Mouse (Mus musculus) frontal cortex, adult 2 months (tissue): ENCODE results near the gene Map7. TPM values are rescaled to one million over a fixed set of nuclear protein-coding genes. Genes with fewer than 3 reads are reported as not detected.

Experiments used
- DNase-seq, 2 experiments: peaks; one replicate each; pipeline ENCODE4 v3.0.0; 2022; ENCODE audit warnings: low spot score in 1 of 2; ENCODE audit errors: extremely low spot score in 1 of 2
- polyA plus RNA-seq: library from polyadenylated mRNA; depleted of rRNA; stranded (reverse); fragments of >200 nt; gene quantifications from 2 replicates; pipeline ENCODE4 v1.2.3, GENCODE M21; 2012

The Map7 gene
- polyA plus RNA-seq, 1 experiment, result 73.5 TPM

- DNase-seq, result no peak
These were observed 33.6 kb downstream of the Map7 start for GRCm38 (mm10) chr10:20181680-20182399.

- no peak for DNase-seq
These were observed 36.1 kb downstream of the Map7 start for GRCm38 (mm10) chr10:20184326-20184725.

- no peak for DNase-seq
These were observed 37.0 kb downstream of the Map7 start for GRCm38 (mm10) chr10:20185264-20185663.

GRCm38 (mm10) chr10:20185806-20186205 lies 37.5 kb downstream of the Map7 start:
- DNase-seq, result no peak

DNA sequence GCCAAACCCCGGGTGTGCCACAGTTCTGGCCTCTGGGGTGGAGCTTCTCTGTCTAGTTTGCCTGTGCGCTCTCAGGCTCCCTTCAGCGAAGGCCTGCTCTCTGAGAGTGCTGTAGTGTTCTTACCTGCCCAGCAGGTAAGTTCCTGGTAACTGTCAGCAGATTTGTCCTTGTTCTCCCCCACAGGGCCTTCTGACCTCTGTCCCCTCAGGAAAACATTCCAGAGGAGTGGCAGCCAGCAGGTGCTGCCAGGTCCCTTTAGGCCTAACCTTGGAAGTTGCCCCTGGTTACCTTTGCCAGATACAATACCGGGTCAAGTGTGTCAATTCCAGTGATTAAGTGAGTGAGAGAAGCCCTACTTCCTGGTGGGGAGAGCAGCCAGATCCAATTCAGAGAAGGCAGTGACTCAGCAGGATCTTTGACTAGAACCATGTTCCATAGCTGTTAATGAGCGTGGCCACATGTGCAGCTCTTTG lies 38.6 kb downstream of the Map7 start:
- no peak for DNase-seq

- no peak for DNase-seq
These were observed 42.0 kb downstream of the Map7 start for GRCm38 (mm10) chr10:20190139-20190747.

GRCm38 (mm10) chr10:20194847-20195540 lies 46.7 kb downstream of the Map7 start:
- no peak for DNase-seq

- DNase-seq, result no peak
These were observed 48.8 kb downstream of the Map7 start for GRCm38 (mm10) chr10:20197039-20197438.

DNA sequence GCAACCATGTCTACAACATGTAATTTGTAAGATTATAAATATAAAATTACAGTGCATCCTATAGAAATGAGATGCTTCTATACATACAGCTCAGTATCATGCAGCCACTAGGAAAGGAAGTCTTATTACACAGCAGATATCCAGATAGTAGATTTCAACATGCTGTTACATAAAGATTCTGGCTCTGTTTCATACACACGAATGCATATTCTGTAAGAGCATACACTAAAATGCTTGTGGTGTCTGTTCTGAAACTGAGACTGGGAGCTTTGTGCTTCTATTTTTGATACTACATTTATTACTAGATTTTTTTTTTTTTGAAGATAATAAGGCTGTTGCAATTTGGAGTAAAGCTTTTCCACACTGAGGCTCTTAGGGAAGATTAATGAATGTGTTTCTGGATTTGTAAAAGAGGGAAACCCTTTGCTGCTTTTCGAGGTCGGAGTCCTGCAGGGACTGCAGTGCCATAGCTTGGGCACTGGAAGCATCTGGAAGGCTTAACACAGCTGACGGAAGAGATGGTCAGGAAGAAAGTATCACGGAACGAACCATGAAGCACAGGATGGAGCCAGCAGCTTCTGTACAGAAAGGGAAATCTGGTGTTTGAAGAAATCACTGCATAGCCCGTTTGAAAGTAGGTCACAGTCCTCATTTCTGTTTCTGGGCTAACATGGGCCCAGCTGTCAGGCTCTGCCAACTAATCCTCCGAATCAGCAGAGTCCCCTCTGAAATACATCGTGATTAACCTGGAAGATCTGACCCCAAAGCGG lies 50.9 kb downstream of the Map7 start:
- DNase-seq, result peak in 1 of 2 experiments; percentile 47

GRCm38 (mm10) chr10:20201236-20201635 lies 53.0 kb downstream of the Map7 start:
- no peak for DNase-seq

- DNase-seq, result no peak
These were observed 53.9 kb downstream of the Map7 start for GRCm38 (mm10) chr10:20202171-20202570.

- DNase-seq, result no peak
These were observed 54.5 kb downstream of the Map7 start for GRCm38 (mm10) chr10:20202818-20203217.

DNA sequence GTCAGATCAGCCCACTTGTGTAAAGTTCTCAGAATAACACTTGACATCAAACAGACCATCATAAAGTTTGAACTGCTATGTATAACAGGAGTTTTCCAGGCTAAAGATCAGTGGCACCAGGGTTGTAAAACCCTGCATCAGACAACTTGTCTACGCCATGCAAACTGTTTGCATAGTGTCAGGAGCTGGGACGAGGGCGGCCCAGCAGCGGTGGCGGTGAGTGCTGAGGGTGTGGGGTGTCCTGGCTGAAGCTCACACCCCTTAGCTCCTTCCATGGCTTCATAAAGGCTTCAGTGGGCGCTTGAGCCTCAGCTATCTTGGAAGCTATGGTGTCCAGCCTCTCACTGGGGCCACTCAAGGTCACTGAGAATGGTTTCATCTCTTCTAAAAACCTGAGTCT lies 55.2 kb downstream of the Map7 start:
- no peak for DNase-seq

GRCm38 (mm10) chr10:20204696-20205431 lies 56.6 kb downstream of the Map7 start:
- DNase-seq, result no peak

DNA sequence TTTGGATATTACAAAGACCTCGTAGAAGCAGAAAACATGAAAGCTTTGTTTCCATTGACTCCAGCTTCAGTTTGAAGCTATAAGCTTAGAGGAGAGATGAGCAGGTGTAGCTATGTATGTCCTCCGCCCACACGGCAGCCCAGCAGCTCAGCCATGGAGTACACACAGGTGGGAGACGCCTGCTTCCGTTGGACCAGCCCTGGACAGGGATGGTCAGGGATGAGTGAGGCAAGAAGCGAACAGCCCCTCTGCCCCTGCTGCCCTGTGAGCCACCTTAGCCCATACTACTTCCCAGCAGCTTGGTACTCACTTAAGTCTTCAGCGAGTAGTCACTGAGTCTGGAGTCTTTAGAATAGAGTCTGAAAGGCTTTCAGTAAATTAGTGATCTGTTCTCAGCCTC lies 58.7 kb downstream of the Map7 start:
- DNase-seq, result no peak

DNA sequence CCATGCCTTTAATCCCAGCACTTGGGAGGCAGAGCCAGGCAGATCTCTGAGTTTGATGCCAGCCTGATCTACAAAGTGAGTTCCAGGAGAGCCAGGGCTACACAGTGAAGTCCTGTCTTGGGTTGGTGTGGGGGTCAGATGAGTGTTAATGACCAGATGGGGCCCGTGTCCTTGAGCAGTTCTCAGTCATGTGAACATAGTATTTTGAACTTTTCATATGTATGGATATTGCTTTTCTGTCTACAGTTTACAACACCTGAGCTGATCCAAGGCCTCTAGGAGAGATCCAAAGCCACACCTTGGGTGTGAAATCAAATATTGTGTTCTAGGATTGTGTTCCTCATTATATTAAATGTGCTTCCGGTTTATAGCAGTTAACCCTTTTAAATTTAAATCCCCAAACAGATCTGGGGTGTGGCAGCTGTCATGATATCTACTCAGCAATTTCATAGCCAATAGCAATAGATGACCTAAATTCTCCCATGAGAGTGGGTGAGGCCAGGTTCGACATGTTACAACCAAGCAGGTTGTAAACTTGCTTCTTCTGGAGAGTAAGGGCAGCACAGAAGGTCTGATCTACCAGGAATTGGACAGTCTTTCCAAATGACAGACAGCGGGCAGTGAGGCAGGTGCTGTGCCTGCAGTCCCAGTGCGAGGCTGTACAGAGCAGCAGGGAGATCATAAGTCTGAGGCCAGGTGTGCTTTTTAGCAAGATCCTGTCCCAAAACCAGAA lies 61.5 kb downstream of the Map7 start:
- no peak for DNase-seq

- DNase-seq, result no peak
These were observed 66.1 kb downstream of the Map7 start for GRCm38 (mm10) chr10:20214418-20214817.

GRCm38 (mm10) chr10:20216982-20217381 lies 68.7 kb downstream of the Map7 start:
- DNase-seq, result no peak

DNA sequence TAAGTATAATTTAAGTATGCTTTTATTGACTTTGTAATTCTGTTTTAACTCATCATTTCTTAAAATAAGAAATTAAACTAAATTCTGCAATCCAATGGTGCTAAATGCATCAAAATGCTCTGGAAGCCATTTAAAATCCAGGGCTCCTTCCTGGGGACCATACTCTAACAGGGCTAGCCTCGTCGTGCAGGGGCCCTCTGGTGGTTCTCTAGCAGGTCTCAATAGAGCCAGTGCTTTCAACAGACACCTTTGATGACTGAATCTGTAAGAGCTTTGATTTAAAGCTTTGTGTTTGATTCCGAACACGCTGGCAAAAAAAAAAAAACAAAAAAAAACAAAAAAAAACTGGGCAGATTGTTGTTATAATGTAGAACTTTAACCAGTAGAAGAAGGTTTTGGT lies 70.6 kb downstream of the Map7 start:
- no peak for DNase-seq

- DNase-seq, result no peak
These were observed 71.3 kb downstream of the Map7 start for GRCm38 (mm10) chr10:20219538-20219937.
